Mouse (Mus musculus) bone marrow, adult 2 months (tissue): ENCODE measurements around the gene Rnf182.

Experiments used
- CTCF ChIP-seq: fragments of 200-500 bp; IDR thresholded peaks from 2 replicates; pipeline ENCODE4 v1.5.1; 2011; ENCODE audit warnings: low read length, control low read depth; ENCODE audit not compliant: control insufficient read depth, insufficient read depth
- POLR2A ChIP-seq: fragments of 200-500 bp; IDR thresholded peaks from 2 replicates; pipeline ENCODE4 v1.6.1; 2011; ENCODE audit warnings: low read depth, mild to moderate bottlenecking, control low read depth, low read length, borderline replicate concordance; ENCODE audit not compliant: control insufficient read depth

DNA sequence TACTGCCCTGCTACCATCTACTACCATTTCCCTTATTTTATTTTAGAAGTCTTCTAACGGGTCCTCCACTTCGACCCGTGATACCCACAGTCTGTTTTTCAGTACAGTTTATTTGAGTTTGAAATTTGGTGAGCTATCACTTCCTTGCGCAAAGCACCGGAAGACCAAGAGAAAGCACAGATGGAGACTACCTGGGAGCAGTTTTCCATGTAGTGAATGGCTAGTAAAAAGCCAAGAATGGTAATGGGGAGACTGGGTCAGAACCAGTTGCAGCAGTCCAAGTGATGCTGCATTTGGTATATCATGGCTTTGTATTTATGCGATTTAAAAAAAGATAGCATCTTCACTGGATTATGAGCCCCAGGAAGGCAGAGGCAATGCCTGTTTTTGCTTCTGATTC lies 15.8 kb downstream of the Rnf182 start:
- TF ChIP-seq POLR2A (no peak), CTCF (no peak)
